Mouse (Mus musculus): ENCODE measurements around the gene Hist1h2bf.
"Not testable (repeated sequence)": the region's sequence is repeated elsewhere in the genome, so short reads cannot be mapped to it uniquely, and the experiment has no call there.

Gene Hist1h2bf

GRCm38 (mm10) chr13:23586940-23587225 lies 12.9 kb upstream of the Hist1h2bf start:
- DNase-seq (ENCODE audit: low spot score), result no peak

- no peak for DNase-seq (ENCODE audit: low spot score)
These were observed 12.3 kb upstream of the Hist1h2bf start for GRCm38 (mm10) chr13:23586099-23586939.

GRCm38 (mm10) chr13:23585442-23586098 lies 11.6 kb upstream of the Hist1h2bf start:
- DNase-seq (ENCODE audit: low spot score), result peak; percentile 68

- peak; percentile 27 for DNase-seq (ENCODE audit: low spot score)
These were observed 11.0 kb upstream of the Hist1h2bf start for GRCm38 (mm10) chr13:23585029-23585441.

- no peak for DNase-seq (ENCODE audit: low spot score)
These were observed 10.3 kb upstream of the Hist1h2bf start for GRCm38 (mm10) chr13:23584331-23584730.

GRCm38 (mm10) chr13:23583387-23584068 lies 9.5 kb upstream of the Hist1h2bf start:
- no peak for DNase-seq (ENCODE audit: low spot score)

GRCm38 (mm10) chr13:23582219-23583056 lies 8.4 kb upstream of the Hist1h2bf start:
- no peak for DNase-seq (ENCODE audit: low spot score)

GRCm38 (mm10) chr13:23581408-23582218 lies 7.6 kb upstream of the Hist1h2bf start, which contains the start of gene Hist1h4d:
Gene Hist1h4d, plus strand, starts transcription at chr13:23581598.
- DNase-seq (ENCODE audit: low spot score), result peak; percentile 94

- no peak for DNase-seq (ENCODE audit: low spot score)
These were observed 3.8 kb upstream of the Hist1h2bf start for GRCm38 (mm10) chr13:23577835-23578234.

GRCm38 (mm10) chr13:23576906-23577639 lies 3.1 kb upstream of the Hist1h2bf start:
- DNase-seq (ENCODE audit: low spot score), result no peak

GRCm38 (mm10) chr13:23576351-23576881 lies 2.4 kb upstream of the Hist1h2bf start:
- no peak for DNase-seq (ENCODE audit: low spot score)

GRCm38 (mm10) chr13:23575864-23576313 lies 1.9 kb upstream of the Hist1h2bf start:
- DNase-seq (ENCODE audit: low spot score), result not testable (repeated sequence)

GRCm38 (mm10) chr13:23575271-23575851 lies 1.4 kb upstream of the Hist1h2bf start, which contains the start of gene Hist1h3d:
Gene Hist1h3d, plus strand, starts transcription at chr13:23575763.
- no peak for DNase-seq (ENCODE audit: low spot score)

GRCm38 (mm10) chr13:23574546-23575170 lies 662 bp upstream of the Hist1h2bf start:
- not testable (repeated sequence) for DNase-seq (ENCODE audit: low spot score)

GRCm38 (mm10) chr13:23573034-23573897 lies 730 bp downstream of the Hist1h2bf start:
- not testable (repeated sequence) for DNase-seq (ENCODE audit: low spot score)

GRCm38 (mm10) chr13:23572218-23573033 lies 1.6 kb downstream of the Hist1h2bf start:
- no peak for DNase-seq (ENCODE audit: low spot score)
